Mouse (Mus musculus): ENCODE measurements around the gene Cdk1. TPM values are rescaled to one million over a fixed set of nuclear protein-coding genes. Genes with fewer than 3 reads are reported as not detected.
A peak's percentile ranks its signal among the peaks of the same experiment; 100 is the strongest.
"Not testable (repeated sequence)": the region's sequence is repeated elsewhere in the genome, so short reads cannot be mapped to it uniquely, and the experiment has no call there.

The Cdk1 gene
- polyA plus RNA-seq, 1 experiment from 2014 or later = 465 TPM

DNA sequence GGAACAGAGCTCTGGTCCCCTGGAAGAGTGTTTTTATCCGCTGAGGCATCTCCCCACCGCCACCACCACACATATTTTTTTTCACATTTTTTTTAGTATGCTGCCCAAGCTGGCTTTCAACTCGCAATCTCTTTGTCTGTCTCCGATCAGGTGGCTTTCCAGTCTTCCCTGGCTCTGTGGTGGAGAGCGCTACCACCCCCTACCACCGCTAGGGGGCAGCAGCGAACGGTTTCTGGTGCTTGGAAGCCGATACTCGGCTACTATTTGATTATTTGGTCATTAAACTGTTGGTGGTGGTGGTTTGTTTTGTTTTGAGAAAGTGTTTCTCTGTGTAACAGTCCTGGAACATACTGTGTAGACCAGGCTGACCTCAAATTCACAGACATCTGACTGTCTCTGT lies 18.7 kb upstream of the Cdk1 start:
- no peak for DNase-seq (ENCODE audit: low spot score)
- no peaks in the 10 kb centered on the region for H3K4me1 ChIP-seq
- H3K36me3 ChIP-seq = no peaks in the 10 kb centered on the region
- no peaks in the 10 kb centered on the region for H3K27me3 ChIP-seq (ENCODE audit: insufficient read depth, poor library complexity, severe bottlenecking)
- no peak overlapping the region for H3K4me3 ChIP-seq
- no peak overlapping the region for H3K27ac ChIP-seq
- no peaks in the 10 kb centered on the region for H3K9me3 ChIP-seq
- 15% methylated on average over 10 of the region's 10 CpGs for WGBS

- H3K27me3 ChIP-seq (ENCODE audit: insufficient read depth, poor library complexity, severe bottlenecking) = no peaks in the 10 kb centered on the region
- DNase-seq (ENCODE audit: low spot score) = no peak
- H3K9me3 ChIP-seq = no peaks in the 10 kb centered on the region
- WGBS = 74% methylated on average over 6 of the region's 6 CpGs
- H3K4me3 ChIP-seq = no peak overlapping the region
- H3K27ac ChIP-seq = no peak overlapping the region
- no peaks in the 10 kb centered on the region for H3K4me1 ChIP-seq
- H3K36me3 ChIP-seq = no peaks in the 10 kb centered on the region
Observed at GRCm38 (mm10) chr10:69369321-69369720, 16.6 kb upstream of the Cdk1 start.

GRCm38 (mm10) chr10:69366877-69367387 lies 14.2 kb upstream of the Cdk1 start:
- Histone ChIP-seq H3K27me3 (ENCODE audit: insufficient read depth, poor library complexity, severe bottlenecking) (no peaks in the 10 kb centered on the region), H3K36me3 (no peaks in the 10 kb centered on the region), H3K9me3 (no peaks in the 10 kb centered on the region), H3K4me1 (no peaks in the 10 kb centered on the region), H3K4me3 (no peak overlapping the region), H3K27ac (no peak overlapping the region)
- WGBS = 83% methylated on average over 13 of the region's 13 CpGs
- no peak for DNase-seq (ENCODE audit: low spot score)

DNA sequence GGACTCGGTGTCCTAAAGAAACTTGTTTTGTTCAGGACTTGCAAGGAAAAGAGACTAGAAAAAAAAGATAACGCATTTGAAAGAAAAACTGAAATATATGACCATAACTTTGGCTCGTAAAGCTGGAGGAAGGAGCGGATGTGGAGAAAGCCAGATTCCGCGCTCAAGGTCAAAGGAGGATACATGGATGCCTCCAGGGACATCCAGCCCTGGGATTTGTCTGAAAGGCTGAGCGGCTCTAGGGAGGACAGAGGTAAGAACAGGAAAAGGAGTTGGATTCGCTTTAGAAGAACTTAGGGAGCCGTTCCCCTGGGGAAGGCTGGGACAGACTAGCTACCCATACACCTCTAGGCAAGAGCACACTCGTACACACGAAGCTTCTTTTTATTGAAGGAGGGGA lies 13.5 kb upstream of the Cdk1 start:
- 86% methylated on average over 11 of the region's 11 CpGs for whole genome bisulfite sequencing
- no peak overlapping the region for H3K4me3 ChIP-seq
- H3K9me3 ChIP-seq = no peaks in the 10 kb centered on the region
- H3K27ac ChIP-seq = no peak overlapping the region
- H3K4me1 ChIP-seq = no peaks in the 10 kb centered on the region
- H3K27me3 ChIP-seq (ENCODE audit: insufficient read depth, poor library complexity, severe bottlenecking) = no peaks in the 10 kb centered on the region
- no peak for DNase-seq (ENCODE audit: low spot score)
- H3K36me3 ChIP-seq = no peaks in the 10 kb centered on the region

GRCm38 (mm10) chr10:69359666-69360065 lies 6.9 kb upstream of the Cdk1 start:
- no peaks in the 10 kb centered on the region for H3K27me3 ChIP-seq (ENCODE audit: insufficient read depth, poor library complexity, severe bottlenecking)
- no peak overlapping the region for H3K27ac ChIP-seq
- H3K4me3 ChIP-seq = no peak overlapping the region
- H3K9me3 ChIP-seq = no peaks in the 10 kb centered on the region; the same call in 1 of the 2 replicates
- DNase-seq (ENCODE audit: low spot score) = no peak
- 79% methylated on average over 1 of the region's 1 CpGs for WGBS
- no peaks in the 10 kb centered on the region for H3K36me3 ChIP-seq
- H3K4me1 ChIP-seq = no peaks in the 10 kb centered on the region

DNA sequence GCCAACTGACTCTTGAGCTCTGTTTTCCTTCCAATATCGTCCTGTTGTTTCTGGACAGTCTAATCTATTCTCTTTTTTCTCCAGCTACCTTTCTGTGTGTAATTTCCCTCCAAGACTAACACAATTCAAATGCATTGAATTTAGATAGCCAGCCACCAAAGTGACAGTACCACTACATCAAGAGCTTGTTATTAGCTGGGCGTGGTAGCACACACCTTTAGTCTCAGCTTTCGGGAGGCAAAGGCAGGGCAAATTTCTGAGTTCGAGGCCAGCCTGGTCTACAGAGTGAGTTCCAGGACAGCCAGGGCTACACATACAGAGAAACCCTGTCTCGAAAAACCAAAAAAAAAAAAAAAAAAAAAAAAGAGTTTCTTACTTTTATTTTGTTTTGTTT lies 345 bp upstream of the Cdk1 start:
- not testable (repeated sequence) for H3K27me3 ChIP-seq (ENCODE audit: insufficient read depth, poor library complexity, severe bottlenecking); H3K9me3 ChIP-seq; DNase-seq (ENCODE audit: low spot score)
- H3K4me3 ChIP-seq = peak overlapping the region; percentile 97
- H3K27ac ChIP-seq = peak overlapping the region; percentile 98
- H3K4me1 ChIP-seq = peaks cover 26% of the 10 kb centered on the region
- WGBS = 36% methylated on average over 5 of the region's 5 CpGs
- H3K36me3 ChIP-seq = peaks cover 31% of the 10 kb centered on the region

DNA sequence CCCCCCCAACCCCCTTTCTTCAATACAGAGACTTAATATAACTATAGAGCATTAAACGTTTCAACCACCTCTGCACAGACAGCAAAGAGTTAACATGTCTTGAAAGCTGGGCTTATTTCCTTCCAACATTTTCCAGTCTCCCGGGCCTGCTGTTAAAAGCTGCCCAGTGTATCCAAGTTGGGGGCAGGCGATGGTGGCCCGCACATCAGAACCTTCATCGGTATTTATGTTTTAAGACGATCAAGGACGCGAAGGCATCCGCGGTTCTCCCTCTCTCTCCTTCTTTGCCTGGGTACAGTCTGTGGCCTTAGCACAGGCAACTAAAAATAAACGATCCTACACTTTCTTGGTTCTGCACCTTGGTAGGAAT lies 911 bp downstream of the Cdk1 start:
- H3K4me3 ChIP-seq = peak overlapping the region; percentile 97
- H3K36me3 ChIP-seq = peaks cover 44% of the 10 kb centered on the region
- no peaks in the 10 kb centered on the region for H3K9me3 ChIP-seq
- H3K4me1 ChIP-seq = peaks cover 29% of the 10 kb centered on the region
- WGBS = under 1% methylated on average over 11 of the region's 11 CpGs
- H3K27ac ChIP-seq = peak overlapping the region; percentile 98
- no peaks in the 10 kb centered on the region for H3K27me3 ChIP-seq (ENCODE audit: insufficient read depth, poor library complexity, severe bottlenecking)
- DNase-seq (ENCODE audit: low spot score) = no peak

DNA sequence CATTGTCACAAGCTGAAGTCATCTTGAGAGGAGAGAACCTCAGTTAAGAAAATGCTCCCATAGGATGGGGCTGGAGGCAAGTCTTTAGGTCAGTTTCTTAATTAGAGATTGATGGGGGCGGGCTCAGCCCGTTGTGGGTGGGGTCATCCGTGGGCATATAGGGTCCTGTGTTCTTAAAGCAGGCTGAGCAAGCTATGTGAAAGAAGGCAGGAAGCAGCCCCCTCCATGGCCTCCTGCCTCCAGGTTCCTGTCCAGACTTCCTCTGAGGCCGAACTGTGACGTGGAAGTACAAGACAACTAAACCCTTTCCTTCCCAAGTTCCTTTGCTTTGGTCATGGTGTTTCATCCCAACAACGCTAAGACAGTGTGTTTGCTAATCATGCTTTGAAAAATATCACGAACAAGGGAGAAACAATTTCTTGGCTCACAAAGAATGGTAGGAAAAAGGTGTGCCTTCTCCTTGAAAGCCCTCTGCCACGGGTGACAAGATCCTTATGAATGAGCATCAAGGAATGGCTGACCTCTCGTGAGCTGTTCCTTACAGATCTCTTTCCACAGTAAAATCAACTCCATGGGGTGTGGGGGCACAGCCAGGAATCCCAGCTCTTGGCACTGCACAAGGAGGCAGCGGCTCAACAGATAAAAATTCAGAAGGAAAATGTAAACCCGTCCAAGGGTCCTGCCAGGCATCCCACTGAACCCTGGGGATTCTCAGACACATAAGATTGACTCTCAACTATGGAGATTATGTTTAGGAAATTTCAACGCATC lies 1.5 kb downstream of the Cdk1 start:
- 23% methylated on average over 12 of the region's 12 CpGs for WGBS

DNA sequence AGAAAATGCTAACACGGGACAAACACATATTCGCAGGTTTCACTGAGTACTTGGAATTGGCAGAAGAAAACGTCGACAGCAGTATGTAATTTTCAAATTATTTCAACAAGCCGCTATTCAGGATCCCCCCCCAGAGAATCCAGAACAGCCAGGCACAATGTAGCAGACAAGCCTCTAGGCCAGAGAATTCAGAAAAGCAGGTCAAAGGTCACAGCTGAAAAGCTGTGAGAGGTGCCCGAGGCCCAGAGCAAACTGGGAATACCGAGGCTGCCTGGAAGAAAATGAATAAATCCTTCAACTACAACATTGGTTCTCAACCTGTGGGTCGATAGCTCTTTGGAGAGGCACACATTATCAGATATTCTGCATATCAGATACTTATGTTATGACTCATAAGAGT lies 4.5 kb downstream of the Cdk1 start:
- Histone ChIP-seq H3K27me3 (ENCODE audit: insufficient read depth, poor library complexity, severe bottlenecking) (no peaks in the 10 kb centered on the region), H3K9me3 (no peaks in the 10 kb centered on the region), H3K36me3 (peaks cover 79% of the 10 kb centered on the region), H3K4me1 (peaks cover 29% of the 10 kb centered on the region), H3K27ac (no peak overlapping the region), H3K4me3 (no peak overlapping the region)
- DNase-seq (ENCODE audit: low spot score) = no peak
- 79% methylated on average over 8 of the region's 8 CpGs for WGBS

More for the DNA sequence above, 1.5 kb downstream of the Cdk1 start:
- DNase-seq (ENCODE audit: low spot score) = peak; percentile 82
- Histone ChIP-seq H3K4me3 (peak overlapping the region; percentile 97), H3K4me1 (peaks cover 29% of the 10 kb centered on the region), H3K9me3 (no peaks in the 10 kb centered on the region), H3K27ac (peak overlapping the region; percentile 98), H3K36me3 (peaks cover 49% of the 10 kb centered on the region), H3K27me3 (ENCODE audit: insufficient read depth, poor library complexity, severe bottlenecking) (no peaks in the 10 kb centered on the region)

GRCm38 (mm10) chr10:69342328-69342727 lies 10.4 kb downstream of the Cdk1 start:
- peaks cover 99% of the 10 kb centered on the region for H3K36me3 ChIP-seq
- H3K27ac ChIP-seq = no peak overlapping the region
- 89% methylated on average over 9 of the region's 9 CpGs for WGBS
- H3K27me3 ChIP-seq (ENCODE audit: insufficient read depth, poor library complexity, severe bottlenecking) = no peaks in the 10 kb centered on the region
- no peaks in the 10 kb centered on the region for H3K4me1 ChIP-seq
- DNase-seq (ENCODE audit: low spot score) = no peak
- H3K9me3 ChIP-seq = no peaks in the 10 kb centered on the region
- no peak overlapping the region for H3K4me3 ChIP-seq

DNA sequence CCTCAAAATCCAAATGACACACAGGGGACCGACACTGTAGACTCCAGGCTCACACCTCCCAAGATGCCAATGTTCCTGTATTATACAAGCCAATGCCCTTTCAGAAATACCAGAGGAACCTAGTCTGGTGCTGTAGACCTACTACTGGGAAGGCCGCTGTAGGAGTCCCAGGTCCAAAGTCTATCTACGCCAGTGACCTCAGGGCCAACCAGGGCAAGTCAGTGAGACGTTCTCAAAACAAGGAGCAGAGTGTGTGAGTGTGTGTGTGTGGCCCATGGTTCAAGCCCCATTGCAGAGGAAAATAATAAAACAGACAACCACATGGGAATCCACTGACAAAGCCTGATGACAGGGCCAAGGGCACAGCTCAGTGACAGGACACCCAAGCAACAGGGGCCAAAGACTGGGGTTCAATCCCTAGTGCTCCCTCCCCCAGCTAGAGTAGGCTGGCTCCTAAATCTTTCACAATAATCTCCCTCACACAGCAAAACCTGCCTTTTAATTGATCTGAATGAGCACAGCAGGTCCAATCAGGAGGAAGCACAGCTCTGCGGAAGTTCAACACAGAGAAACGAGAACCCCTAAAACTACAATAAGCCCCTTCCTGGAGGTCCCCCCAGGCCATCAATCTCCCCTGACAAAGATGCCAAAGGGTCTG lies 11.0 kb downstream of the Cdk1 start:
- WGBS = 88% methylated on average over 6 of the region's 6 CpGs

GRCm38 (mm10) chr10:69340001-69340400 lies 12.7 kb downstream of the Cdk1 start:
- no peak for DNase-seq (ENCODE audit: low spot score)
- 86% methylated on average over 6 of the region's 6 CpGs for WGBS
- no peak overlapping the region for H3K4me3 ChIP-seq

More for the DNA sequence above, 11.0 kb downstream of the Cdk1 start:
- Histone ChIP-seq H3K4me1 (no peaks in the 10 kb centered on the region), H3K36me3 (peaks cover 99% of the 10 kb centered on the region), H3K9me3 (no peaks in the 10 kb centered on the region), H3K27me3 (ENCODE audit: insufficient read depth, poor library complexity, severe bottlenecking) (no peaks in the 10 kb centered on the region), H3K27ac (no peak overlapping the region), H3K4me3 (no peak overlapping the region)
- no peak for DNase-seq (ENCODE audit: low spot score)

GRCm38 (mm10) chr10:69336219-69336618 lies 16.5 kb downstream of the Cdk1 start:
- peaks cover 83% of the 10 kb centered on the region for H3K36me3 ChIP-seq
- DNase-seq (ENCODE audit: low spot score) = no peak
- H3K4me3 ChIP-seq = no peak overlapping the region
- H3K9me3 ChIP-seq = no peaks in the 10 kb centered on the region
- H3K27ac ChIP-seq = no peak overlapping the region
- H3K27me3 ChIP-seq (ENCODE audit: insufficient read depth, poor library complexity, severe bottlenecking) = no peaks in the 10 kb centered on the region
- WGBS = 90% methylated on average over 11 of the region's 11 CpGs
- no peaks in the 10 kb centered on the region for H3K4me1 ChIP-seq

More at GRCm38 (mm10) chr10:69340001-69340400, 12.7 kb downstream of the Cdk1 start:
- no peaks in the 10 kb centered on the region for H3K27me3 ChIP-seq (ENCODE audit: insufficient read depth, poor library complexity, severe bottlenecking)
- H3K27ac ChIP-seq = no peak overlapping the region
- peaks cover 99% of the 10 kb centered on the region for H3K36me3 ChIP-seq
- no peaks in the 10 kb centered on the region for H3K4me1 ChIP-seq
- no peaks in the 10 kb centered on the region for H3K9me3 ChIP-seq
